17 mouse cellular contexts compared by ENCODE assay signal in the genomic region with DNA sequence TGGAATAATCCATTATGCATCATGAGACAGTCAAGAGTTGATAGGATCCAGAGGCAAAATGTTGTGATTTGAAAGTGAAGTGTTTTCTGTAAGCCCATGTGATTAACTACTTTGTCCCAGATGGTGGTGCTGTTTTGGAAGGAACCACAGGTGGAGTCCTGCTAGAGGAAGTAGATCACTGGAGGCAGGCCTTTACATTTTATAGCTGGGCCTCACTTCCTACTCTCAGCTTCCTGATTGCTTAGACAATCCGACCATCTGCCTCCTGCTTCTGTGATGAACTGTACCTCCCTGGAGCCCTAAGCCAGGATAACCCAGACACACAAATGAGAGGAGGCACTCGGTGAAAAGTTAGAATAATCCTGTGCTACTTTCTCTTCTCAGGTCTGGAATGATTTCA. TPM values are rescaled to one million over a fixed set of nuclear protein-coding genes. Genes with fewer than 3 reads are reported as not detected.
DNase-seq lines count a peak whose midpoint lies in the region; ATAC-seq and TF ChIP-seq lines count a peak whose summit lies in the region.
"Had no signal": no experiment of that assay in that cellular context is flagged by ENCODE, and none has a peak within 500 bp of the region (broad histone marks: within the 10 kb centered on the region; RNA-seq: fewer than 3 reads in every experiment).

No protein-coding gene starts in this region.

- TF ChIP-seq POLR2A in MEL (IDR thresholded peaks at IDR 0.05; ENCODE audit: control insufficient read depth in 1 of 2, insufficient read depth in 1 of 2, low read depth in 1 of 2, low read length in 2 of 2, poor library complexity in 1 of 2) = peak in 1 of 2 experiments; percentile 68; a peak in 2 of 4 replicates

- DNase-seq in liver, embryonic 14.5 days (ENCODE audit: low read depth in 3 of 3, low spot score in 3 of 3) = no peak
- peak; percentile 79 for DNase-seq in MEL (ENCODE audit: low read depth, low spot score)
- DNase-seq in hindbrain, embryonic 10.5 days (ENCODE audit: low spot score) = no peak
- no peak for DNase-seq in gastrocnemius, postnatal 14 days
- DNase-seq in left cerebral cortex, adult 8-10 months (ENCODE audit: low spot score in 2 of 2) = no peak
- DNase-seq: adrenal gland, postnatal 36 days; cerebellum, postnatal 10 days; gastrocnemius, postnatal 10 days; kidney, postnatal 36 days; right cerebral cortex, postnatal 14 days had no signal

- peaks cover 2% of the 10 kb centered on the region; the same call in 1 of the 2 replicates for H3K79me2 ChIP-seq in MEL (ENCODE audit: control insufficient read depth, insufficient read depth, low read length, poor library complexity)

- no peaks in the 10 kb centered on the region for H3K36me3 ChIP-seq in liver, embryonic 14.5 days (replicated peaks; ENCODE audit: control insufficient read depth, insufficient read depth, low read depth)
- no peaks in the 10 kb centered on the region for H3K36me3 ChIP-seq in liver, embryonic 12.5 days
- peaks cover 0 to 13% of the 10 kb centered on the region in 2 experiments; a peak in 2 of 4 replicates for H3K36me3 ChIP-seq in MEL (ENCODE audit: control insufficient read depth in 1 of 2, insufficient read depth in 2 of 2, low read length in 2 of 2)
- no peaks in the 10 kb centered on the region for H3K36me3 ChIP-seq in hindbrain, embryonic 10.5 days
- H3K36me3 ChIP-seq: intestine, embryonic 15.5 days; midbrain, embryonic 12.5 days had no signal

- TF ChIP-seq EP300 in liver, embryonic 14.5 days (IDR thresholded peaks at IDR 0.05; ENCODE audit: low read depth) = no peak
- peak in 1 of 2 experiments; percentile 29; a peak in 1 of 4 replicates for TF ChIP-seq EP300 in MEL (IDR thresholded peaks at IDR 0.05; ENCODE audit: low read depth in 1 of 2, low read length in 2 of 2)

- peaks cover 6 to 7% of the 10 kb centered on the region in 2 experiments for H3K4me1 ChIP-seq in liver, embryonic 14.5 days (replicated peaks; ENCODE audit: control insufficient read depth in 2 of 2, insufficient read depth in 2 of 2, low read length in 1 of 2)
- peaks cover 19% of the 10 kb centered on the region for H3K4me1 ChIP-seq in liver, embryonic 12.5 days
- H3K4me1 ChIP-seq in MEL (ENCODE audit: control insufficient read depth in 1 of 2, insufficient read depth in 2 of 2, low read length in 2 of 2) = peaks cover 3 to 13% of the 10 kb centered on the region in 2 experiments
- H3K4me1 ChIP-seq in hindbrain, embryonic 10.5 days (replicated peaks) = no peaks in the 10 kb centered on the region
- H3K4me1 ChIP-seq: intestine, embryonic 15.5 days; midbrain, embryonic 12.5 days had no signal

- no peak overlapping the region for H3K9ac ChIP-seq in liver, embryonic 14.5 days (replicated peaks)
- no peak overlapping the region for H3K9ac ChIP-seq in liver, embryonic 12.5 days
- peak overlapping the region; percentile 55 for H3K9ac ChIP-seq in MEL (ENCODE audit: control insufficient read depth, low read depth, low read length, poor library complexity, severe bottlenecking)
- H3K9ac ChIP-seq: intestine, embryonic 15.5 days; midbrain, embryonic 12.5 days had no signal

- 0 out of 2 replicates have a peak, but pooled peaks have one; percentile 11 for TF ChIP-seq CTCF in liver, embryonic 14.5 days (IDR thresholded peaks at IDR 0.05; ENCODE audit: low read depth)
- peak in 1 of 3 experiments; percentile 55; a peak in 2 of 6 replicates for TF ChIP-seq CTCF in MEL (IDR thresholded peaks at IDR 0.05 in 2 of 3, conservative IDR thresholded peaks at IDR 0.05 in 1 of 3; ENCODE audit: control insufficient read depth in 1 of 3, insufficient read depth in 1 of 3, low read depth in 2 of 3, low read length in 3 of 3, poor library complexity in 1 of 3, severe bottlenecking in 1 of 3)

- H3K27me3 ChIP-seq in liver, embryonic 14.5 days (ENCODE audit: control insufficient read depth, insufficient read depth, low read length) = no peaks in the 10 kb centered on the region
- H3K27me3 ChIP-seq in liver, embryonic 12.5 days (replicated peaks) = no peaks in the 10 kb centered on the region
- no peaks in the 10 kb centered on the region for H3K27me3 ChIP-seq in MEL (ENCODE audit: control insufficient read depth in 1 of 2, insufficient read depth in 2 of 2, low read length in 2 of 2)
- no peaks in the 10 kb centered on the region for H3K27me3 ChIP-seq in hindbrain, embryonic 10.5 days (ENCODE audit: insufficient read depth, poor library complexity, severe bottlenecking)
- H3K27me3 ChIP-seq: intestine, embryonic 15.5 days; midbrain, embryonic 12.5 days had no signal

- intact Hi-C loops in gastrocnemius, postnatal 14 days (cut with DNase I; ENCODE audit: low total_unique reads) = no loop called here

- H3K9me3 ChIP-seq in liver, embryonic 14.5 days (ENCODE audit: control insufficient read depth, low read length) = no peaks in the 10 kb centered on the region
- H3K9me3 ChIP-seq in liver, embryonic 12.5 days (replicated peaks) = no peaks in the 10 kb centered on the region
- H3K9me3 ChIP-seq in MEL (replicated peaks; ENCODE audit: insufficient read depth, low read length) = no peaks in the 10 kb centered on the region
- H3K9me3 ChIP-seq in hindbrain, embryonic 10.5 days = no peaks in the 10 kb centered on the region
- H3K9me3 ChIP-seq: intestine, embryonic 15.5 days; midbrain, embryonic 12.5 days had no signal

- no peak overlapping the region for H3K4me2 ChIP-seq in liver, embryonic 14.5 days (ENCODE audit: low read depth)
- no peak overlapping the region for H3K4me2 ChIP-seq in liver, embryonic 12.5 days
- H3K4me2 ChIP-seq: heart, embryonic 11.5 days; intestine, embryonic 15.5 days; midbrain, embryonic 12.5 days had no signal

- no peak overlapping the region for H3K27ac ChIP-seq in liver, embryonic 14.5 days
- no peak overlapping the region for H3K27ac ChIP-seq in liver, embryonic 12.5 days
- peak overlapping the region; percentile 52 for H3K27ac ChIP-seq in MEL (ENCODE audit: control insufficient read depth, low read depth, low read length)
- H3K27ac ChIP-seq in hindbrain, embryonic 10.5 days = no peak overlapping the region
- H3K27ac ChIP-seq: intestine, embryonic 15.5 days; midbrain, embryonic 12.5 days had no signal

- TF ChIP-seq RAD21 in MEL (IDR thresholded peaks at IDR 0.05; ENCODE audit: low read depth, low read length) = peak; percentile 8

- H3K4me3 ChIP-seq in liver, embryonic 14.5 days (ENCODE audit: insufficient read depth in 1 of 2, low read depth in 2 of 2, low read length in 2 of 2) = no peak overlapping the region
- no peak overlapping the region for H3K4me3 ChIP-seq in liver, embryonic 12.5 days
- H3K4me3 ChIP-seq in MEL (ENCODE audit: control insufficient read depth in 1 of 2, insufficient read depth in 1 of 2, low read depth in 2 of 2, low read length in 2 of 2) = peak overlapping the region; percentile 22 to 38
- no peak overlapping the region for H3K4me3 ChIP-seq in hindbrain, embryonic 10.5 days
- H3K4me3 ChIP-seq: intestine, embryonic 15.5 days; midbrain, embryonic 12.5 days had no signal

- ATAC-seq in liver, embryonic 14.5 days (ENCODE audit: insufficient read depth) = no peak
- ATAC-seq in liver, embryonic 12.5 days = no peak
- peak; percentile 81 for ATAC-seq in common myeloid progenitor, adult 5-6 weeks (replicated peaks; ENCODE audit: low read depth, poor library complexity, severe bottlenecking)
- ATAC-seq in neutrophil, adult 5-6 weeks (ENCODE audit: extremely low read depth, insufficient number of reproducible peaks, low FRiP score, poor library complexity, severe bottlenecking) = peak; percentile 67
- ATAC-seq: forebrain, embryonic 14.5 days; intestine, embryonic 15.5 days had no signal

- 32% methylated on average over 2 of the region's 2 CpGs for WGBS in liver, embryonic 14.5 days (ENCODE audit: insufficient replicate concordance)
- 36% methylated on average over 2 of the region's 2 CpGs for WGBS in liver, embryonic 12.5 days (ENCODE audit: insufficient replicate concordance)
- 76% methylated on average over 2 of the region's 2 CpGs for WGBS in hindbrain, embryonic 10.5 days

RNA-seq across cellular contexts. Expression of a gene that starts 6.7 kb away (rescaled TPM):
- 5.2 and 7.7 TPM in 2 replicates for polyA plus RNA-seq in liver, embryonic 14.5 days (2012; rRNA removed)
- 23.0 and 27.9 TPM in 2 replicates for polyA plus RNA-seq in liver, embryonic 14.5 days (2014; fragmentation: Nextera tagmentation; extraction: Ambion mirVana)
- 45.4 and 46.8 TPM in 2 replicates for polyA plus RNA-seq in liver, embryonic 12.5 days (2016; fragmentation: Nextera tagmentation; extraction: Ambion mirVana)
- 15.4 and 16.4 TPM in 2 replicates for total RNA-seq in MEL (2012; rRNA removed)
- 10 to 100 TPM in 1 of 2 experiments, not detected in 1; 23.3 TPM for polyA plus RNA-seq in MEL (2012; ENCODE audit: insufficient read depth in 1 of 2, insufficient read length in 2 of 2, low read depth in 1 of 2, low replicate concordance in 2 of 2, missing spikeins in 1 of 2)
- total RNA-seq in common myeloid progenitor, adult 5-6 weeks (2017) = 37.3 and 44.7 TPM in 2 replicates
- 9.1 and 9.4 TPM in 2 replicates for total RNA-seq in neutrophil, adult 5-6 weeks (2017)
- 21.5 and 26.9 TPM in 2 replicates for polyA plus RNA-seq in hindbrain, embryonic 10.5 days (2016; fragmentation: Nextera tagmentation; extraction: Ambion mirVana)
- total RNA-seq in gastrocnemius, postnatal 14 days (2021) = 10 to 100 TPM; 69.3 to 72.8 TPM
- 10 to 100 TPM in 3 of 4 experiments, 1 to 10 TPM in 1; 9.1 to 11.1 (median 10.6) TPM for total RNA-seq in left cerebral cortex, adult 8-10 months (2022)

RNA-seq across cellular contexts. Expression of a gene that starts 32.2 kb away (rescaled TPM):
- 3.3 and 3.5 TPM in 2 replicates for polyA plus RNA-seq in liver, embryonic 14.5 days (2012; rRNA removed)
- 2.6 and 3.5 TPM in 2 replicates for polyA plus RNA-seq in liver, embryonic 14.5 days (2014; fragmentation: Nextera tagmentation; extraction: Ambion mirVana)
- 6.3 and 7.2 TPM in 2 replicates for polyA plus RNA-seq in liver, embryonic 12.5 days (2016; fragmentation: Nextera tagmentation; extraction: Ambion mirVana)
- total RNA-seq in MEL (2012; rRNA removed) = 22.5 and 25.1 TPM in 2 replicates
- 10 to 100 TPM in 1 of 2 experiments, not detected in 1; 18.5 TPM for polyA plus RNA-seq in MEL (2012; ENCODE audit: insufficient read depth in 1 of 2, insufficient read length in 2 of 2, low read depth in 1 of 2, low replicate concordance in 2 of 2, missing spikeins in 1 of 2)
- 4.0 and 7.6 TPM in 2 replicates for total RNA-seq in common myeloid progenitor, adult 5-6 weeks (2017)
- 15.2 and 16.5 TPM in 2 replicates for total RNA-seq in neutrophil, adult 5-6 weeks (2017)
- 7.2 and 7.7 TPM in 2 replicates for polyA plus RNA-seq in hindbrain, embryonic 10.5 days (2016; fragmentation: Nextera tagmentation; extraction: Ambion mirVana)
- 1 to 10 TPM; 2.4 to 3.6 TPM for total RNA-seq in gastrocnemius, postnatal 14 days (2021)
- 1 to 10 TPM; 4.9 to 6.5 (median 5.6) TPM for total RNA-seq in left cerebral cortex, adult 8-10 months (2022)

RNA-seq across cellular contexts. Expression of a gene that starts 32.3 kb away (rescaled TPM):
- polyA plus RNA-seq in liver, embryonic 14.5 days (2012; rRNA removed) = 18.5 and 29.8 TPM in 2 replicates
- polyA plus RNA-seq in liver, embryonic 14.5 days (2014; fragmentation: Nextera tagmentation; extraction: Ambion mirVana) = 56.9 and 58.6 TPM in 2 replicates
- 60.8 and 65.1 TPM in 2 replicates for polyA plus RNA-seq in liver, embryonic 12.5 days (2016; fragmentation: Nextera tagmentation; extraction: Ambion mirVana)
- total RNA-seq in MEL (2012; rRNA removed) = 152 and 162 TPM in 2 replicates
- 100 to 1,000 TPM in 1 of 2 experiments, not detected in 1; 117 TPM for polyA plus RNA-seq in MEL (2012; ENCODE audit: insufficient read depth in 1 of 2, insufficient read length in 2 of 2, low read depth in 1 of 2, low replicate concordance in 2 of 2, missing spikeins in 1 of 2)
- 99.8 and 109 TPM in 2 replicates for total RNA-seq in common myeloid progenitor, adult 5-6 weeks (2017)
- total RNA-seq in neutrophil, adult 5-6 weeks (2017) = 401 and 405 TPM in 2 replicates
- 49.7 and 52.1 TPM in 2 replicates for polyA plus RNA-seq in hindbrain, embryonic 10.5 days (2016; fragmentation: Nextera tagmentation; extraction: Ambion mirVana)
- 10 to 100 TPM; 32.2 to 36.5 TPM for total RNA-seq in gastrocnemius, postnatal 14 days (2021)
- 10 to 100 TPM; 16.3 to 22.2 (median 18.3) TPM for total RNA-seq in left cerebral cortex, adult 8-10 months (2022)

RNA-seq across cellular contexts. Expression of a gene that starts 49.1 kb away (rescaled TPM):
- polyA plus RNA-seq in liver, embryonic 14.5 days (2012; rRNA removed) = 25.1 and 28.3 TPM in 2 replicates
- polyA plus RNA-seq in liver, embryonic 14.5 days (2014; fragmentation: Nextera tagmentation; extraction: Ambion mirVana) = 36.6 and 41.8 TPM in 2 replicates
- 50.8 and 53.0 TPM in 2 replicates for polyA plus RNA-seq in liver, embryonic 12.5 days (2016; fragmentation: Nextera tagmentation; extraction: Ambion mirVana)
- 27.8 and 29.0 TPM in 2 replicates for total RNA-seq in MEL (2012; rRNA removed)
- polyA plus RNA-seq in MEL (2012; ENCODE audit: insufficient read depth in 1 of 2, insufficient read length in 2 of 2, low read depth in 1 of 2, low replicate concordance in 2 of 2, missing spikeins in 1 of 2) = 10 to 100 TPM in 1 of 2 experiments, not detected in 1; 27.0 TPM
- total RNA-seq in common myeloid progenitor, adult 5-6 weeks (2017) = 21.9 and 27.0 TPM in 2 replicates
- total RNA-seq in neutrophil, adult 5-6 weeks (2017) = 9.3 and 12.6 TPM in 2 replicates
- polyA plus RNA-seq in hindbrain, embryonic 10.5 days (2016; fragmentation: Nextera tagmentation; extraction: Ambion mirVana) = 50.8 and 56.0 TPM in 2 replicates
- total RNA-seq in gastrocnemius, postnatal 14 days (2021) = 1 to 10 TPM; 2.6 to 3.1 TPM
- 10 to 100 TPM; 18.5 to 22.1 (median 20.3) TPM for total RNA-seq in left cerebral cortex, adult 8-10 months (2022)

Comparison
In these comparisons a context has a peak if more than half of its experiments do, and no peak if none do; other contexts are left out.
1. ATAC-seq: peak in common myeloid progenitor, adult 5-6 weeks (single experiment) and neutrophil, adult 5-6 weeks (single experiment); none in liver, embryonic 14.5 days (single experiment) and liver, embryonic 12.5 days (single experiment).
2. H3K4me3 ChIP-seq: peak in MEL (2 of 2); none in liver, embryonic 14.5 days (0 of 2), liver, embryonic 12.5 days (single experiment) and hindbrain, embryonic 10.5 days (single experiment).